Mouse (Mus musculus) regulatory T cell (primary cell): Measurements from ENCODE around the gene Muc13.

Source experiments
- in situ Hi-C: fragments of 300-600 bp; cut with MboI, MseI; formaldehyde crosslinking; loops from one replicate; pipeline ENCODE4 v1.15.1; 2025; ENCODE audit warnings: high pct_unique_total_duplicates

Muc13 gene

GRCm38 (mm10) chr16:33769848-33770247 is 24.0 kb upstream of the Muc13 start:
- in situ Hi-C loops, result no loop called here

DNA sequence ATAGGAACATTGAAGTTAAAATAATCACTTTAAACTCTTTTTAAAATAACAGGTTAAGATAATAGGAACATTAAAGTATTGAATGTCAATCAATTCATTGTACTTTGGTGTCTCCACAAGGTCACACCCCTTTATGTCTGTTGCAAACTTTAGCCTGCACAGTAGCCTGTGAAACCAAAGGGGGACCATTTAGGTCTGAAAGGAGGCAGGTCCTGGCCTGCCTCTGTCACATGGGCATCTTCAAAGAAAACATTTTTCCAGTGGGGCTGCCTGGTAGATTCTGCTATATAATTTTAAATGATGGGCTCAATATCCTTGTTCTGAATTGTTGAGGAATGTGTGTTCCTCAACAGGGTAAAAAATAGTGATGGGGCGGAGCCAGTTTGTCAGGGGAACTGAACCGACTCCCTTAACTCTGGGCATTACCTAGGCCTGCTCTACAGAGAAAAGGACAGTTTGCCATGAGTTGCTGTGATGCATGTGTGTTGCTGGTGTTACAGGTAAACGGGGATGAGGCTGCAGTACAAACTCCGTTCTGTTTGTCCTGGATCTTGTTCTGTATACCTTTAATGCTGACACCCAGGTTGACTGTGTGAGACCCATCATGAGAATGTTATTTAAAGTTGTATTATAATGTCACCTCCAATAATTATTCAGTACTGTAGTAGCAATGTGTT is 22.9 kb upstream of the Muc13 start:
- in situ Hi-C loops, result no loop called here

GRCm38 (mm10) chr16:33772809-33773208 is 21.0 kb upstream of the Muc13 start:
- in situ Hi-C loops, result no loop called here

DNA sequence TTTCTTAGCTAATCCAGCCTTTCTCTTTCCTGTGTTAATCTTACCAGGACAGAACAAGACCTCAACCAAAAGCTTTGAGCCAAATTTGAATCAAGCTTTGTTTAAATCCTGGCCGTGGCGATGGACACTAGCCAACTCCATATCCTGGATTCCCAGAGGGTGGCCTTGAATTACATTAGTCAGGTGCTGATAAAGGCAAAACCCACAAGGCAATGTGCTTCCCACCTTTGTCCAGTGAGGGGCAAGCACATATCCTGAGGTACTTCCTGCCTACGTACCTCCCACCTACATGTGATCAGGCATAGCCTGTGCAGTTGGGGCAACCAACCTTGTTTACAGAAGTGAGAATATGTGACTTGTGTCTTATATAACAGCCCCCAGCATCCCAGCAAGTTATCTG is 18.9 kb upstream of the Muc13 start:
- in situ Hi-C loops, result no loop called here

DNA sequence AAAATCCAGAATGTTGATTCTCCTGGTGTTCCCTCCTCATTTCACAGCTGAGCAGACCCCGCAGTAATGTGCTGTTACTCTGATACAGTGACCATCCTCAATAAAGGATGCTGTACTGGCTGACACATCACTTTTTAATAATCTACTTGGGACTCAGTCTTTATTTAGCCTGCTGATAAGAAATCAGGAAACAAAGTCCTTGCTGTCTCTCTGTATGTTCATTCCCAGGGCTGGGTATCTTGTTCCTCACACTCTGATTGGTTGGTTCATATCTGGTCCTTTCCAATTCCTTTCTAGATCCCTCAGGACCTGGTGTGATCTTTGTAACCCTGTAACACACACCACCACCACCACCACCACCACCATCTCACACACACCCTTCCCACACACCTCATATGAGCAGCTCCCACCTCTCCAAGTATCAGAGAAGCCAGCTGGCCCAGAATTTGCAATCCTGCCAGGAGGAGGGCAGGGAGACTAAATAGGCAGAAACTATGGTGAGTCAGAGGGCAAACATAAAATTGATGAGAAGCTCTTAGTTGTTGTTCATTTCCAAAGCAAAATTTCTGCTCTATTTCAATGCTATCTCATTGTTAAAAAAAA is 18.0 kb upstream of the Muc13 start:
- in situ Hi-C loops, result no loop called here

- in situ Hi-C loops, result no loop called here
Measured at GRCm38 (mm10) chr16:33776766-33777529, 16.9 kb upstream of the Muc13 start.

DNA sequence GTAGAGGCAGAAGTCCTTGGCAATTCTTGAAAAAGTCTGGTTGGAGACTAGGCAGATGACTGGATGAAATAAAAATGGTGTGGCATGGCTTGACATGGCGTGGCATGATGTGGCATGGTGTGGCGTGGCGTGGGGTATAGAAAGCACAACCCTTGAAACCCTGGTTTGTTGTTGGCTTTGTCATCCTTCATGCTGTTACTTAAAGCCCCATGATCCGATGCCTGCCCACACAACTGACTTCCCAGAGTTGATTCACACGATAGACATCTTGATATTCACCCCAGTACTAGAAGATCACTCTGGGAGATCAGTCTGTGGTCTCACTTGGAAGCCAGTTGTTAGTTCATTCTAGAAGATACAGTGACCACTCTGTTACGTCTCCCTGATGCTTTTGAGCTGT is 16.2 kb upstream of the Muc13 start:
- in situ Hi-C loops, result no loop called here

- in situ Hi-C loops, result no loop called here
Measured at GRCm38 (mm10) chr16:33781789-33782728, 11.8 kb upstream of the Muc13 start.

DNA sequence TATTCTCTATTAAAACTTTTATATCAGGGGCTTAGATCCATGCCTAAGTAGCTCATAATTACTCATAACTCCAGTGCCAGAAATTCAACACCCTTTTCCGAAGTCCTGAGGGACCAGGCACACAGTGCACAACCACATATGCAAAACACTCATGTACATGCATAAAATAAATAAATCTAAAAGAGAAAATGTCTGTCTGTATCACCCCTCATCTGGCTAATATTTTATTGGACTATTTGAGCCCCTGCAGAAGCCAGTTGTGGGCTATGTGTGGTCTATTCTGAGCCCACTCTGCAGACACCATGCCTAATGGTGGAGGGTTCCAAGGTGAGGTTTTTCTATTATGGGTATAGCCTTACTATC is 11.1 kb upstream of the Muc13 start:
- in situ Hi-C loops, result no loop called here

DNA sequence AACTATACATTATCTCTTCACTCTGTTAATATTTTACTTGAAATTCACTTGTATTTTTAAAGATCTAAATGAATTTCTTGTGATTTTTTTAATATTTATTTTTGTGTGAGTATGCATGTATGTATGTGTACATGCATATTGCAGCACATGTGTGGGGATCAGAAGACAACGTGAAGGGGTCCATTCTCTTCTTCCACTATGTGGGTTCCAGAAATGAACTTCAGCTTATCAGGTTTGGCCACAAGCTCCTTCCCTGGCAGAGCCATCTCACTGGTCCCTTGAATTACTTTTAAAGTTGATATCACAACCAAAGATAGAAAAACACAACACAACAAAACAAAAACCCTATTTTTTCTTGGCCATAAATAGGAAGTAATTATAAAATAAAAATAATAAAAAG is 9.3 kb upstream of the Muc13 start:
- in situ Hi-C loops, result no loop called here

- in situ Hi-C loops, result no loop called here
Measured at GRCm38 (mm10) chr16:33785092-33785704, 8.6 kb upstream of the Muc13 start.

GRCm38 (mm10) chr16:33786657-33787390 is 7.0 kb upstream of the Muc13 start:
- in situ Hi-C loops, result no loop called here

GRCm38 (mm10) chr16:33795106-33795505 is 1.3 kb downstream of the Muc13 start:
- in situ Hi-C loops, result no loop called here

DNA sequence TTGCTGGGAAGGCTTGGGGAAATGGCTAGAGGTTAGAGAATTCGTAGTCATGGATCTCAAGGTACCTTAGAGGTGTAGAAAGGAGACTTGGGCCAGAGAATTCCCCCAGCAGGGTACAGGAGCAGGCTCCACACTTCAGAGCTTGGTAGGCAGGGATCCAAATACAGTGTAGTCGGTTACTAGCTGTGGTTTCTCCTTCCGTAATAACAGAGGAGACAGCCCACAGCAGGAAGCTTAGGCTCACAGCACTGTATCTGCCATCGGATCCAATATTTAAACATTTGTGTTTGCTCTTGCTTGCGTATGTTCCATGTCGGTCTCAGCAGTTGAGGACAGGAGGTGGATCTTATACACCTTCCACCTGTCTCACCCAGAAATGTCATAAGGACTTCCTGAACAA is 2.0 kb downstream of the Muc13 start:
- in situ Hi-C loops, result no loop called here

DNA sequence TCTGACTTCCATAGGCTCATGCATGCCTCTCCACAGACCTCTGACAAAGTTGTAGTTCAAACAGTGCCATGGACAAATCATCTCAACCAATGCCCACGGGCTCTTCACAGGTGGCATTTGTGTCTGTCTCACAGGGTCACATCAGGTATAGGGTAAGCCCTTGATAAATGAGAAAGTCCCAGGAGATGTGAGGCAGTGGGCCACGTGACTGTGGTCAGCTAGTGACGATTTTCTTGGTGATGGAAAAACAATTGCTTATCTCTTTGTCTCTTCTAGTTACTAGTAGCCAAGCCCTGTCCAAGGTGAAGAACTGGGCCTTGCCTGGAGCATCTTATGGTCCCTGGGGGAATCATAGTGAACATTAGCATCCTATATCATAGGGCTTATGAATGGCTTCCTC is 2.9 kb downstream of the Muc13 start:
- in situ Hi-C loops, result no loop called here

DNA sequence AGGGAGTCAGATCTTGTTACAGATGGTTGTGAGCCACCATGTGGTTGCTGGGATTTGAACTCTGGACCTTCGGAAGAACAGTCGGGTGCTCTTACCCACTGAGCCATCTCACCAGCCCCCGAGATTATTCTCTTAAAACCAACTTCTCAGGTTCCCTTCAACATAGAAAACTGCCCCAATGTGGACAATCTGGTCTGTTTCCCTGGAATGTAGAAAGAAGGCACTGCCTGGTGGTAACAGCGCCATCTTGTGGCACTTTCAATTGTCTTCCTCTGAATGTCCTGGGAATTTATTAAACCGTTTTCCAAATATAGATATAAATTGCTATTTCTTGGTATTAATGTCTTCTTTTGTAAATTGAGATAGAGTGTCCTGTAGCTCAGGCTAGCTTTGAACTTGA is 4.0 kb downstream of the Muc13 start:
- in situ Hi-C loops, result no loop called here

DNA sequence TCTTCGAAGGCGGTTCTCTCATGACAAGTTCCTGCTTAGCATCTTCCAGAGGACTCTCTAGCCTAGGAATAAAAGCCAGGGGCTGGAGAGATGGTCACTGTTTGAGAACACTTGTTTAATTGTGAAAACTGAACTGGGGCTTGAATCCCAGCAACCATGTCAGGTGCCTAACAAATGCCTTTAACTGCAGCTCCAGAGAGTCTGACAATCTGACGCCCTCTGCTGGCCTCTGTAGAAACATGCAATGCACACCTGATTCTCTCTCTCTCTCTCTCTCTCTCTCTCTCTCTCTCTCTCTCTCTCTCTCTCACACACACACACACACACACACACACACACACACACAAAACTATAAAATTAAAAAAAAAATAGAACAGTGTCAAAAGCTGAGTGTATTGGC is 16.2 kb downstream of the Muc13 start:
- in situ Hi-C loops, result no loop called here

DNA sequence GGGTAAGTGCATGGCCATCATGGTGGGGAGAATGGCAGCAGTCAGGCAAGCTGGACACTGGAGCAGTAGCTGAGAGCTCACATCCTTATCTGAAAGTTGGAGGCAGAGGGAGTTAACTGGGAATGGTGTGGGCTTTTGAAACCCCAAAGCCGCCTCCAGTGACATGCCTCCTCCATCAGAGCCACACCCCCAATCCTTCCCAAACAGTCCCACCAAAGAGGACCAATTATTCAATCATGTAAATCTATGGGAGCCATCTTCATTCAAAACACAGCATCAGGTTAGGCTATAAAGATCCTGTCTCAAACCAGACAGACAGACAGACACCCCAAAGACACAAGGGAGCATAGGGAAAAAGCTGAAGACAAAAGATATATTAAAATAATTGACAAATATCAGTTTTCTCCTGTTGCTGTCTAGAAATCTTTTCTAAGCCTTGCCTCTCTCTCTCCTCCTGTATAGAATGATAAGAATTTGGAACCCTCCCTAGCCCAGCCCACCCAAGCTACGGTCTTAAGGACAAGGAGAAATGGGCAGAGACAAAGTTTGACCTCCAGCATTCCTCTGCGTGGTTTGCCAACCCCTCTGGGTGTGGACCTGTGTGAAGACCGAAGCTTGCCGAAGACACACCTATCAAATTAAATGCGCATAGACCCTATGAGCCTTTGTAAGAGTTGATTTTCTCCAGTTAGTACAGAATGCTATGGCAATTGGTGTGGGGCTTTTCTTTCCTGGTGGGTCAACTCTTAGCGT is 24.8 kb downstream of the Muc13 start:
- in situ Hi-C loops, result no loop called here

DNA sequence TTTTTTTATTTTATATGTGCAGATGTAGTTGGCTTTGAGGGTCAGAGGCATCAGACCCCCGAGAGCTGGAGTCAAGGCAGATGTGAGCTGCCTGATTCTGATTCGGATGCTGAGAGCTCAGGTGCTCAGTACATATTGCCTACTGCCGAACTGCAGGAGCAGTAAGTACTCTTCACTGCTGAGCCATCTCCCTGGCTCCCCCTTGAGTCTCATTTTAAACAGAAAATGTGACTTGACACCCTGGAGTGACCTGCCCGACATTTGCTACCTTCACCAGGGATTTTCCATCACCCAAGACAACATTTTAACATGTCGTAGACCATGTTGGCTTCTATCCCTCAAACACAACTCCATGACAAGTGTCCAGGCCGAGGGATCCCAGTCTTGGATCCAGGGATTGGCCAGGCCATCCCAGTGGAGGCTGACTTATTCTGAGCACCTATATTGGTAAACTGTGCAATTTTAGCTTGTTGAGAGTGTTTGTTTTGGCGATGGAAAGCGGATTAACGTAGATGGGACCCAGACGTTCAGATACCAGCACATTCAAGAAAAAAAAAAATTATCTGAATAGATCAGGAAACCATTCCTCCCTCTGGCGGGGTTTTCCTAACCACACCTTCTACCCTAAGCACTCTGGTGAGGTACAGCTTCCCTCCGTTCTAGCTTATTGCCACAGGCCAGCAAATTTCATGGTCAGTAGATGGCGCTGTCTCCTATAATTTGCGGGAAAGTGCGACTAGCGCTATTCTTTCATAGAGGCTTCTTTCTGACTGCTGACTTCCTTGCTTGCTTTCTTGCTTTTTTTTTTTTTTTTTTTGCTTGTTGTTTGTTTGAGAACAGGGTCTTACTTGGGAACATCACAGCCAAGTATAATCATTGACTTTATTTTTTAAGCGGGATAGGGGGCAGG is 26.7 kb downstream of the Muc13 start:
- in situ Hi-C loops, result loop anchor here (5.0 kb wide), 2 partner anchors 127 to 287 kb away; no protein-coding TSS in a partner anchor
